Mouse (Mus musculus): ENCODE results near the gene Rrp1b. TPM values are rescaled to one million over a fixed set of nuclear protein-coding genes. Genes with fewer than 3 reads are reported as not detected.

Gene Rrp1b
- polyA plus RNA-seq, 1 experiment from 2014 or later: 36.9 TPM

DNA sequence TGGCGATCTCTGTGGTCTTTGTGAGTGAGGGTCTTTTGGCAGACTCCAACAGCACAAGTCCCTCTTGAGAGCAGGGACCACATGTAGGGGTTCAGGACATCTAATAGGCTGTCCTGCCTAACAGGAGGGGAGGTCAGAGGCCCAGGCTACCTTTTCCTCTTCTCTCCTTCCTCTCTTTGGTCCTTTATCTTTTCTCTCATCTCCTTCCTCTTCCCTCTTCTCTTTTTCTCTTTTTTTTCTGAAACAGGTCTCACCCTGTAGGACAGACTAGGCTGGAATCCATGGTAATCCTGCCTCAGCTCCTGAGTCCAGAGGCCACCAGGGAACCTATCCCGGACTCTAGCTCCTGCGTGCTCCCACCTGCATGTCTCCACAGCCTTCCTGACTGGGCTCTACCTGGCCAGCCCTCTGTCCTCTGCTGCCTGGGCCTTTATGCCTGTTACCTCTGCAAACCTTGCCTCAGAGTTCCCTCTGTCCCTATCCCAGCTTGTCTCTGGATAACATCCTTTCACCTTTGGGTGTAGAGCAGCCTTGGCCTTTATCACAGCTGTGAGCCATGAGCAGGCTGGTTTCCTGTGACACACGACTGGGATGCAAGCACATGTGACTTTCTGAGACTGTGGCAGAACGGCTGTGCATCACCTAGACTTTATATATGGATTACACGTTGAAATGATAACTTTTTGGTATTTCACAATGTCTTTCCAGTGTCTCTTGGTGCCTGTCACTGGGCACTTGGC lies 73.5 kb downstream of the Rrp1b start:
- H3K9ac ChIP-seq (replicated peaks): no peak overlapping the region
- no peaks in the 10 kb centered on the region for H3K36me3 ChIP-seq
- no peak overlapping the region for H3K4me2 ChIP-seq
- ATAC-seq (ENCODE audit: low FRiP score): no peak
- H3K4me1 ChIP-seq: peaks cover 16% of the 10 kb centered on the region
- 79% methylated on average over 6 of the region's 6 CpGs for WGBS
- H3K27me3 ChIP-seq (replicated peaks): no peaks in the 10 kb centered on the region; the same call in 1 of the 2 replicates
- no peak overlapping the region for H3K27ac ChIP-seq (replicated peaks)
- no peaks in the 10 kb centered on the region for H3K9me3 ChIP-seq (replicated peaks)
- H3K4me3 ChIP-seq (replicated peaks): no peak overlapping the region

- Histone ChIP-seq H3K36me3 (no peaks in the 10 kb centered on the region), H3K4me2 (no peak overlapping the region), H3K27ac (replicated peaks) (no peak overlapping the region), H3K9ac (replicated peaks) (no peak overlapping the region), H3K4me1 (peaks cover 24% of the 10 kb centered on the region), H3K9me3 (replicated peaks) (no peaks in the 10 kb centered on the region), H3K4me3 (replicated peaks) (no peak overlapping the region), H3K27me3 (replicated peaks) (peaks cover 5% of the 10 kb centered on the region)
- ATAC-seq (ENCODE audit: low FRiP score): no peak
- 66% methylated on average over 2 of the region's 2 CpGs for WGBS
Observed at GRCm38 (mm10) chr17:32110424-32110823, 74.5 kb downstream of the Rrp1b start.

DNA sequence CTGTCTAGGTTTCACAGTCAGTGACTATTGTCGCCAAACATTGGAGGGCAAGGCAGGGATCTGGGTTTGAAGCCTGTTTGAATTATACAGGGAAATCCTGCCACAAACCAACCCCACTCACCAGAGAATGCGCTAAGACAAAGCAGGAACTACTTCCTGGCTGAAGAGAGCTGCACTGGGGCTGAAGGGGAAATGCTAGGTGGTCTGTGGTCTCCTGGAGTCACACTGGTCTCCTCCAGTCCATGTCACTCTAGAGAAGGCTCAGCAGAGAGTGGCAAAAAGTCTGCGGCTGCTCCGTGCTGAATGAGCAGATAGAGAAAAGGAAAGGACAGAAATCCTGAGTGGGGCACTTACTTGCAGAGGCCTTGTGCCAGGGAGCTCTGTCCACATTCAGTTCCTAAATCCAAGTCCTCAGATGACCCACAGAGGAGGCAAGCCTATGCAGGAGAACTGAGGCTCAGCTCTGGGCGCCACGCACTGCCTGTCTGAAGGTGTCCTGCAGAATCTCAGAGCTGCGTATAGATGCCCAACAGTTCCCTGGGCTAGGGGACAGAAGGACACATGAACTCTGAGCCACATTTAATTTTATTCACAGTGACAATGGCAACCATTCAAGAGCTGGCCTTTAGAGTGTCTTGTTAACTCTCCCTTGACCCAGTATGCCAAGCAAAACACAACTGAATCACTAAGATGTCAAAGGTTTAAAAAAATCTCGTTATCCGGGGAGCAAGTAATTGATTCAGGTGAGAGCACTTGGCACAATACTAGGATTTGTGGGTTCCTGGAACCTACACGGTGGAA lies 75.3 kb downstream of the Rrp1b start:
- Histone ChIP-seq H3K27me3 (replicated peaks) (peaks cover 5% of the 10 kb centered on the region), H3K4me2 (no peak overlapping the region), H3K9ac (replicated peaks) (no peak overlapping the region), H3K27ac (replicated peaks) (no peak overlapping the region), H3K36me3 (no peaks in the 10 kb centered on the region), H3K9me3 (replicated peaks) (no peaks in the 10 kb centered on the region), H3K4me3 (replicated peaks) (no peak overlapping the region), H3K4me1 (peaks cover 24% of the 10 kb centered on the region)
- WGBS: 84% methylated on average over 10 of the region's 10 CpGs
- no peak for ATAC-seq (ENCODE audit: low FRiP score)

Other genes starting within 250 kb of the Rrp1b start
- 18.4 and 20.7 TPM in 2 replicates for gene Sik1, start 180.3 kb upstream of the Rrp1b start, polyA plus RNA-seq (2015; fragmentation: Nextera tagmentation; extraction: Ambion mirVana)
- 0.54 and 0.67 TPM in 2 replicates for gene Hsf2bp, start 249 bp downstream of the Rrp1b start, polyA plus RNA-seq (2015; fragmentation: Nextera tagmentation; extraction: Ambion mirVana)
- gene Notch3, start 130.8 kb downstream of the Rrp1b start, polyA plus RNA-seq (2015; fragmentation: Nextera tagmentation; extraction: Ambion mirVana): 6.1 and 9.2 TPM in 2 replicates
- gene Ephx3, start 153.4 kb downstream of the Rrp1b start, polyA plus RNA-seq (2015; fragmentation: Nextera tagmentation; extraction: Ambion mirVana): 0.24 and 0.60 TPM in 2 replicates
- 73.9 and 84.4 TPM in 2 replicates for gene Brd4, start 248.6 kb downstream of the Rrp1b start, polyA plus RNA-seq (2015; fragmentation: Nextera tagmentation; extraction: Ambion mirVana)

All from neural tube, embryonic 15.5 days (tissue).